Mouse (Mus musculus): Measurements from ENCODE around the gene Ppme1.

DNA sequence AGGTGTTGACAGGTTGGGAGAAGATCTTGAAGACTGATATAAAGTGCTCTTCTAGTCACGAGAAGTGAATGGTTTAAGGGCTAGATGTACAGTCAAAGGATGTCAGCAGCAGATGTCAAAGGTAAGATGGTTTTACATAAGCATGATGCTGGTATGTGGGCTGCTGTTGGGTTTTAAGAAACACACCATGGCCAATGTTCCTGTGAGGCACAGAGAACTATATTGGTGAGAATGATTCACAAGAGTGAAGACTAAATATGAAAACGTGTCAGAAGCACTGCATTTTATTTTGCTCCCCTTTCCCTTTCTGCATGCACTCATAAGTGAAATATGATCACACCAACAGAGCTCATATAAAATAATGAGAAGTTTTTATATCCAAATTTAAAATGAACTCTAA is 8.9 kb downstream of the Ppme1 start:
- no peak for TF ChIP-seq CTCF (conservative IDR thresholded peaks at IDR 0.05 in 1 of 2, IDR thresholded peaks at IDR 0.05 in 1 of 2; ENCODE audit: low read depth in 2 of 2, low read length in 2 of 2)
- no peak for TF ChIP-seq ZC3H11A (IDR thresholded peaks at IDR 0.05; ENCODE audit: low read depth, low read length)
- no peak for TF ChIP-seq RCOR1 (conservative IDR thresholded peaks at IDR 0.05; ENCODE audit: low read depth, low read length)

Measured in CH12.LX (cell line).